Mouse (Mus musculus): Measurements from ENCODE around the gene Mettl8.
A peak's percentile ranks its signal among the peaks of the same experiment; 100 is the strongest.

The Mettl8 gene

DNA sequence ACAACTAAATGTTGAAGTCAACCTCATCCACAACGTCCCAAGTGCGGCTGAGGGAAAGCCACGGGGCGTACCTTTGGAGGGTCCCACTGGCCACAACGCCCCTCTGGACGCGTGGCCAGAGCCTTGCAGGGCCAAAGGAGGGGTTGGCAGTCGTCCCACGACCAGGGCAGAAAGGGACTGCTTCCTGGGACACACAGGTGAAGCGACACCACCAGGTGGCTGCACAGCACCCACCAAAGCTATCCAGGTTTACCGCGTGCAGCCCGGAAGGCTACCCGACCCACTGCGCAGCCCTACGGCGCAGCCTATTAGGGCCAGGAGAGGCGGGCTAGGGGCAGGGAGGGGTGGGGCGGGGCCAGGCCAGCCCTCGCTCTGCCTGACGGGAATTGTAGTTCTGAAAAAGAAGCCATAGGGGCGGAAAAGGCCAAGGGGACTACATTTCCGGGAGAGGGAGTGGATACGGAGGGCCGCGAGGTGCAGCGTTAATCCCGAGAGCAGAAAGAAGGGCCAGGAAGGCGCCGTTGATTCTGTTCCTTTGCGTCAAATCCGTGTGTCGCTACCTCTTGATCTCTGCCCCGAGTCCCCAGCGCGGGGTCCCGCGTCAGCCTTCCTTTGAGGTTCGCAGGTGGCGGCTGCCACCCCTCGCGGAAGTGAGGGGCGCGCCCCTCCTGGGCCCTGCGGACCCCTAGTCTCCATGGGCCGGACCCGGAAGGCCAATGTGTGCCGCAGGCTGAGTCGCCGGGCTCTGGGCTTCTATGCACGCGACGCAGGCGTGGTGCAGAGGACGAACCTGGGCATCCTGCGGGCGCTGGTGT, at the start of gene Mettl8, which contains the start of gene Dcaf17:
Mettl8 (minus strand) TSS at position 284 of the 815 bp plus-strand sequence.
Dcaf17 (plus strand) TSS at position 29 of the 815 bp plus-strand sequence.
- DNase-seq: peak; percentile 92

DNA sequence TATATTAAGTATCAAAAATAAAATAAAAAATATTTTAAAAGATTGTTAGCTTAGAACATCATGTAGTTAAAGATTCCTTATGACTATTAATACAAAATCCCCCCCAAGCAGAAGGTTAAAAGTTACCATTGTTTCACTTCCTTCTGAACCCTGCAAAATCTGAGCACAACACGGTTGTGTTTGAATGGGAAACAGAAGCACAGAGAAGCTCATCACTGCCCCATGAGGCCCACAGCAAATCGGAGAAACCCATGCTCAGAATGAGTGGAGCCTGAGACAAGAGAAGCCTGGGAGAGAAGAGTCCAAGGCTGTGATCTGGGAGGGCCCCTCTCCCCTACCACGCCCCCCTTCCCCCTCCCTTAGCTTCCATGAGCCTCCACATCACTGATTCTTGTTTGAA, 49.3 kb upstream of the Mettl8 start:
- DNase-seq: no peak

DNA sequence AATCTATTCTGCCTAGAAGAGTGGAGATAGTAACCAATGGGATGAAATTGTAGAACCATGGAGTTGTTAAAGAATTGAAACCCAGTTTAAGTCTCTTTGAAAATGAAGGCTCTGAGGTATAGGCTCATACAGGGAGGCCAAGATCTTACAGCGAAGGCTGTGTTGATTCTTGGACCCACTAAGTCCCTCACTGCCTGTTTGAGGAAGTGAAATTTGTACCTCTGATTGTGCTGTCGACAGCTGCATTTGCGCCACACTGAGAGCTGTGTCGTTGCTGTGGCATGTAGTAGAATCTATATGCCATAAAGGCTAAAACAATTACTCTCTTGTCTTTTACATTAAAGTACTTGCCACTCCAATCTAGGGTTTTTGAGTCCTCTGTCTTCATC, 47.9 kb upstream of the Mettl8 start:
- no peak for DNase-seq

DNA sequence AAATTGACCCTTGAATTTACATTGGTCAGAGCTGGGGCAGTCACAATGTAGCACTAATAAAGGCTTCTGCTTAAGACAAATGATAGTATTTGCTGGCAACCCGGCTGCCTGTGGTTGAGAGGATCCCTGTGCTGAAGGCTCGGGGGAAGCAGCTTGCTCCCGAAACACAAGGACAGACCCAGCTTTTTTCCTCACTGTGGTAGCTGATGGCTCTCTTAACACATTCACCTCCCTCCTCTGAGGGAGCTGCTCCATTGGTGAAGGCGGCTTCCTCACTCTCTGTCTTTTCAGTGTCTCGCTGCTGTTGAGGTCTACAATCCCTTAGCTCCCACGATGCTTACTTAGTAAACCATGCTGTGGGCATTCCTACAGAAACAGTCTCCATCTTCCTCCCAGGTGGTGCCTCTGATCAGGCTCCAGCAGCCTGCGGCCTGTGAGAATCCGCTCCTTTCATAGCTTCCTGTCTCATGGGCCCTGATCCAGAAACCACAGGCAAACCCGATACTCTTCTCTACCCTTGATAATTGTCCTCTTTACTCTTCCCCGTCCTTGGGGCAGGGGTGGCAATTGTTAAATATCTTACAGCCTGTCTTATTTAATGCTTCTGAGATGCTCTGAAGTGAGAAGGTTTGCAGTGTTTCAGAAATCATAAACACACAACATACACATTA, 47.4 kb upstream of the Mettl8 start:
- DNase-seq: no peak

DNA sequence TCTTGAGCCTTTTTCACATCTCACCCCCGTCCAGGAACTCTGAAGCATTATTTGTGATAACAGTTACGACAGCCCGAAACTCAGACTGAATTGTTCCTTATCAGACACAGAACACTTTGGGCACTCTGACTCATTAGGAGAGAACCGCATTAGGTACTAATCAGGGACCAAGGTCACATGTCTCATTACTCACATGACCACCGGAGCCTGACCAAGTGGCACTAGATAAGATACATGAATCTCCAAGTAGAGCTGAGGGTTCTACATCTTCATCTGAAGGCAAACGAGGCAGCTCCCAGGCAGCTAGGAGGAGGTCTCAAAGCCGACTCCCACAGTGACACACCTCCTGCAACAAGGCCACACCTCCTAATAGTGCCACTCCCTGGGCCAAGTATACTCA, 40.8 kb upstream of the Mettl8 start:
- DNase-seq: no peak

DNA sequence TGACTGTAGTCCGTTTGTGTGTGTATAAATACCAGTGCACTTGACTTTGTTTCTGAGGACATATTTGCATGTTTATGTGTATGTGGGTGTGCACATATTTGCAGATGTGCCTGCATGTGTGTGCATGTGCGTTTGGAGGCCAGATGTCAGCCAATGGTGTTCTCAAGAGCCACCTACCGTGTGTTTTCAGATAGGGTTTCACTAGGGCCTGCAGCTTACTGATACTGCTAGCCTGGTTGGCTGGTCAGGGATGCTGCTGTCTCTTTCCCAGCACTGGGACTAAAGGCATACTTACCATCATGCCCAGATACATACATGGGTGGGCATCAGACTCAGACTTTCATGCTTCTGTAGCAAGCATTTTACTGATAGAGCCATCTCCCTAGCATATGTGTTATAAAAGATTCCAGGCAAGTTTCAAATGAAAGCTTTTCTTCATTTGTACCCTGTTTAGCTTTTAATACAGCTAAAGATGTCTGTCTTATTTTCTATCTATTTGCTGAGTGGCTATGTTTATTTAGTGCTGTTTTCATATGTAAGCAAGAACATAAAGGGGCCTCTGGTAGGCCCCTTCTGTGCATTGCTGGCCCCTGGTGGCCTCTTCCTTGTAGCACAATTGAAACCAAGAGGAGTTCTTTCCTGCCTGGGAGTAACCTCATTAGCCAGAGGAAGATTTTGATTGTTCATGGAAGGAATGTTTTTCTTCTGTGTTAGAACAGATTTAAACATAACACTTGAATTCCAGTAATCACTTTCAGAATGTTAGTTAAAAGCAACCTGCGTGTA, 35.5 kb upstream of the Mettl8 start:
- no peak for DNase-seq

DNA sequence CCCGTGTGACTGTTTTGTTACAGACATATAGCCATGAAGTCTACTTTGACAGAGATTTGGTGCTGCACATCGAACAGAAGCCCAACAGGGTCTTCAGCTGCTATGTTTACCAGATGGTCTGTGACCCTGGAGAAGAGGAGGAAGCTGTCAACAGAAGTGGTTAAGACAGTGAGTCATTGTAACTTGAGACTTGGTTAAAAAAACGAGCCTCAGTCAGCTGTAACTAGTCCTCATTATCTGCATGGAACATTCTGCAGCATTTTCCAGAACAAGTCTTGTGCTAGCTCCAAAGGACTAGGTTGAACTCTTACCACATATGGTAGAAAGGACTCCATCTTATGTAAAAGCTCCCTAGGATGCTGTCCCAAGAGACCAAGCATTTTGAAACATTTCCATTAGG, 34.4 kb upstream of the Mettl8 start:
- DNase-seq: no peak

DNA sequence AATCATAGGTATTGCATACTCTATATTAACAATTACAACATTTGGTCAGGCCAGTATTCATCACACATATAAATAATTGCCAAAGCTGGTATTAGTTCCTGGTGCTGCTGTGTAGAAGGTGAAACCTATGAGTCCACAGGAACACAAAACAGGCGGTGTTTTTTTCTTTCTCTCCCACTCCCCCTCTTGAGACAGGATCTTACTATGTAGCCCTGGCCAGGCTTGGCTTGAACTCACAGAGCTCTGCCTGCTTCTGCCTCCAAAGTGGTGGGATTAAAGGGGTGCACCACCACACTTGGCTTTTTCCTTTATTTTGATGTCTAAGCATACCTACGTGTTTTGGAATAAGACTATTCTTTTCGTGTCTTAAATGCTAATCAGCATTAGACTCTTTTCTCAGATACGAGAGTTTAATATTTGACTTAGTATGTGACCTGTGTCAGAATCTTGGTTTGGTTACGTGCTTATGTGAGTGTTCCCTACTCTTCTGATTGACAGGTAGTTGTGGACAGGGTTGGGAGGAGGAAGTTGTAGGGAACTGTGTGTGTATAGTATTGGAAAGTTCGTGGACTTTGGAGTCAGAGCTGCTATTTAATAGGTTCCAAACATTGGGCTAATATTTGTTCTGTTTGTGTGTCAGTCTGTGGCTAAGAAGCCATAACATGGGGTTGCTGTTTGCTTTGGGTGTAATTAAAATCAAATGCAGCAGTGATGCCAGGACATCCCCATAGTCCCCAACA, 28.2 kb upstream of the Mettl8 start:
- DNase-seq: no peak

DNA sequence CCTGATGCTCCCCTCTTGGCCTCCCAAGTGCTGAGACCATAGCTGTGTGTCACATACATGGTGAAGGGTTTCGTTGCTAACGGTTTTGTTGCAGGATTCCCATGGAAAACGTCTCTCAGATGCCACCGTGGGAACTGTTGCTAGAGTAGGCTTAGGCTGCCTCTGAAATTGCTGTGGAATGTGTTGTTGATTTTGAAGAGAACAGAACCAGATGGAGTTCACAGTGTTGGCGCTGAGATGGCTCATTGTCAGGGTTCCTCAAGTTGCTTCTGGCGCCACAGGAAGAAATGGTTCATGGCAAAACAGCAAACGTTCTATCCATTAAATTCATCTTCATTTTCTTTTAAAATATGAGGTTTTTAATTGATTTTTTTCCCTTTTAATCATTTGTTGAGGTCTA, 27.0 kb upstream of the Mettl8 start:
- DNase-seq: no peak

DNA sequence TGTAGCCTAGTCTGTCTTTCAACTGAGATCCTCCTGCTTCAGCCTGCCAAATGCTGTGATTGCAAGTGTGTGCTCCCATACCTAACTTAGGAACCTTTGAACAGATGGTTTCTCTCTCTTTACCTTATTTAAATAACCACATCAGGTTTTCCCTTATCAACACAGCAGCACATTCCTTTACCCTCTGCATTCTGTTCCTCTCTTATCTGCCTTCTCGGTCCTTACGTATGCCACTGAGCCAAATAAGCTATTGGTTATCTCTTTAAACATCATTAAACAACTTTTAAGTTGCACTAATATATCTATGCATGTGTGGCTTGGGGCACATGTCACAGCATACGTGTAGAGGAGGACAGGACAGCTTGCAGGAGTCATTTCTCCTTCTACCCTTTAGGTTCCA, 18.4 kb upstream of the Mettl8 start:
- DNase-seq: no peak

DNA sequence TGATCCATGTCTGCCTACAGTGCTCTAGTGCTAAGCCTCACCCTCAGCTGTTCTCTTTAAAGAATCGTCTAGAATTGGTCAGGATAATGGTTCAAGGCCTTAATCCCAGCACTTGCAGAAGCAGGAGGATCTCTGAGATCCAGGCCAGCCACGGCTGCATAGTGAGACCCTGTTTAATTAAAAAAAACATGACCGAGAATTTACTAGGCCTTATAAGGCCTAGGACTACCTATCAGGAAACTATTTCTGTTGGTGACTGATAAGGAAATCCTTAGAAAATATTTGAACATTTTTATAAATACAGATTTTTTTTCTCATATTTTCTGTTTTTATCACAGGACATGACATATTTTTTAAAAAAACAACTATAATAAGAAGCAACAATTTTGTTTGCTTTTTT, 17.9 kb upstream of the Mettl8 start:
- DNase-seq: no peak

DNA sequence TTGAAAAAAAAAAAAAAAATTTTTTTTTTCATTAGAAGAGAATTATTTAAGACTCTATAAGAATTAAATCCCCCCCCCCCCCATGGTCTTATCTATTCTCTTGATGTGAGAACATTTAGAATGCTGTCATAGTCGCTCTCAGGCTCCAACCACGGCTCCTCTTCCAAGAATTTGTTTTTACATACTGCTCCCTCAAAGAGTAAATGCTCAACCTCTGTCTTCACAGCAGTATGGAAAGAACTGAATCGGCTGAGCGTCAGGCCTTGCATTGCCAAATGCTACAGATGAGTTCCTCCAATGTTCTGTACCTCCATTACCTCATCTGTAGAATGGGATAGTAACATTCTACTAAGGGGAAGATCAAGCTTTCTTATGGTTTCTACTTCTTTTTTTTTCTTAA, 16.2 kb upstream of the Mettl8 start:
- no peak for DNase-seq

DNA sequence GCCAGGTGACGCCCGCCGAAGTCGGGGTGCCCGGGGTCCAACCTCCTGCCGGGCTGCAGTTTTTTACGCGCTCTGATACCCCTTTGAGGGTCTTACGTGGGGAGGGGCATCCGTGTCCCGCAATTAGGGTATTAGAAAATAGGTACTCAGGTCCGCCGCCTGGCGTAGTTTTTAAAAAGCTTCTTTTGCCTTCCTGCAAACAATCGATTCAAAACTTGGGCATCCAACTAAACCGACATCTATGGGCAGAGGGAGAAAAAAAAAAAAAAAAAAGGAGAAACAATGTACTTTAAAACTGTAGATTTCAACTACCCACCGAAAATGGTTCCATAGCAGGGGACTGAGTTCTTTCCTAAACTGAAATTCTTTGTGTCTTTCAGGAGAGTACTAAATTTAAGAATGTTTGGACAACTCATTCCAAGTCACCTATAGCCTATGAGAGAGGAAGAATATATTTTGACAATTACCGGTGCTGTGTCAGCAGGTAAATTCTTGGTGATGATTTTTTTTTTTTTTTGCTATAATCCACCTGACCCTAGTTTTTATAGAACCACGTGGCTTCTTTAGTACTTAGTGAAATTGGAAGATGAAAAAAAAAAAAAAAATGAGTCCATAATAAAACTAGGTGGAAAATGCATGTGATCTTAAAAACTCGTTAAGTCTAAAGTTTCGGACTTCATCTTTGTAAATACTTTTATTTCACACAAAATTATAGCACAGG, 892 bp upstream of the Mettl8 start:
- no peak for DNase-seq

DNA sequence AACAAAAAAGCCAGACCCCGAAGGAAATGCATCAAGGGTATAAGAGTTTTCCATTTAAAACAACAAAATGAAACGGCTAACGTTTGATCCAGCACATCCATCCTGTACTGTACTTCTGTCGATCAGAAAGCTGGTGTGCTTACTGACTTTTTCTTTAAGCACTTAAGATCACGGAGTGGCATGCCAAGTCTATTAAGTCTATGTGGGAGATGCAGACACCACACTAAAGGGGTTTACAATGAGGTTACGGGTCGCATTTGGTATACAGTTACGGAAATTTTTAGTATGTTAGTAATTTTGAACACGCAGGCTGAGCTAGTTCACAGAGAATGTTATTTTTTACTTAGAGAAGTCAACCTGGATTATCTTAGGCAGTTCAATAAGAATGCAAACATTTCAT, 667 bp downstream of the Mettl8 start:
- no peak for DNase-seq

DNA sequence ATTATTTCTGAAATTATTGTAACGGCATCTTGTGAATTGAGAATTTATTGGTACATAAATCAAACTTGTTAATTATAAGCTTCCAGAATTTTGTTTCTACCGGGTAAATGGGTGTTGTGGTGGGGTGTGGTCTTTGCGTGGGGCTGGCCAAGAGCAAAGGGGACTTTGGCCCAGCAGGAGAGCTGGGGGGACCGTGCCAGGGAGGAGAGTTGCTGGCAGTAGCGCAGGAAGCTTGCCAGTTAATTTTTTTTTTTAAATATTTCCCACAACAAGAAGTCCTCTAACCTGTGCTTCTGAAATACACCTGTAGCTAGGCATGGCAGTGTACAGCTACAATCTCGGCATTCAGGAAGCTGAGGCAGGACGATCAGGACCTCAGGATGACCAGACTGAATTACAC, 4.9 kb downstream of the Mettl8 start:
- no peak for DNase-seq

DNA sequence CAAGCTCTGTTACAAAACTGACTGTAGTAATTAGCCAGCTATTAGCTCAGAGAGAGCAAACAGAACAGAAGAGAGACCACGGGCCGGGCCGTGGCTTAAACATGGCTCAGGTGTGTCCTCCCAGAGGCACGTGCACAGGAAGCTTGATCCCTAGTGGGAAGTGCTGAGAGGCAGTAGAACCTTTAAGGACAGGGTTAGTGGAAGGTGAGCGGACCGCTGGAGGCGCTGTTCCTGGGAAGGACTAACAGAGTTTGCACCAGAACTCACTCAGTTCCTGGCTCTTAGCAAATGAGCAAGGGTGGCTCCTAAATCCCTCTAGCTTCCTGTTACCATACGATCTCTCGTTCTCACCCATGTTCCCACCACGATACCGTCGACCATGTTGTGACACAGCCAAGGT, 6.5 kb downstream of the Mettl8 start:
- no peak for DNase-seq

DNA sequence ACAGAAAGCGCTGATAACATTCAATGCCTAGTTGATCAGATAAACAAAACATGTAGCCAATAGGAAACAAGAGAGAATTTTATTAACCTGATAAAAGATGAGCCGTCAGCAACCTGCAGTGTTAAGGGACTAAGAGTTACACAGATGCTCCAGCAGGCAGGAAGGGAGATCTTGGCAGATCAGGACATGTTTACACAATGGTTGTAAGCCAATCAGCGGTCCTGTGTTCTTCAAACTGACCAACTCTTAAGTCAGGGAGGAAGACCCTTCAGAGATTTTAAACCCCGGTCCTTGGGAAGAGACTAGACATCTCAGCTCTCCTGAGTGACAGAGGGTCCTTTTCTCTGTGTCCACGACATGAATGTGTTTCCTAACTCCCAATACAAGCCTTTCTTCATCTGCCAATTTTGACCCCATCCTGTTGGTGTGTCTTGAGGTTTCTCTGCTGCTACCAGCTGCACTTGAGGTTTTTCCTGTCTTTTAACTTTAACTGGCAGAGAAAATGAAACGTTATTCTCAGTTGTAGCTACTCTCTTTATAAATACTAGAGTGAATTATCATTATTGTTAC, 8.5 kb downstream of the Mettl8 start:
- DNase-seq: no peak

DNA sequence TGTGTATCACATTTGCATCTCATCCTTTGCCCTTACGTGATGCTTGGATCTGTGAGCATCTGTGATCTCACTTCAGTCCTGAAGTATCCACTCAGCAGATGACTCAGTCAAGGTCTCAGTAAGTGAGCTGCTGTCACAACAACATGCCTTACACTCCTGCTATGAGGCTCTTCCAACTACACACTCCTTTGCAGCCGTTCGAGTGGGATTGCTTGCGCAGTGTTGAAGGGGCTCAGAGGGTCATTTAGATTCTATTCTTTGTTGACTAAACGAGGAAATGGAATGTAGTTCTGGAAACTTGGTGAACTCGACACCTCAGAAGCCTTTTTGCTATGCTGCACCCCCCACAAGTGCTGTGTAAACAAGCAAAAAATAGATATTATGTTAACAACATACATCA, 9.2 kb downstream of the Mettl8 start:
- no peak for DNase-seq

DNA sequence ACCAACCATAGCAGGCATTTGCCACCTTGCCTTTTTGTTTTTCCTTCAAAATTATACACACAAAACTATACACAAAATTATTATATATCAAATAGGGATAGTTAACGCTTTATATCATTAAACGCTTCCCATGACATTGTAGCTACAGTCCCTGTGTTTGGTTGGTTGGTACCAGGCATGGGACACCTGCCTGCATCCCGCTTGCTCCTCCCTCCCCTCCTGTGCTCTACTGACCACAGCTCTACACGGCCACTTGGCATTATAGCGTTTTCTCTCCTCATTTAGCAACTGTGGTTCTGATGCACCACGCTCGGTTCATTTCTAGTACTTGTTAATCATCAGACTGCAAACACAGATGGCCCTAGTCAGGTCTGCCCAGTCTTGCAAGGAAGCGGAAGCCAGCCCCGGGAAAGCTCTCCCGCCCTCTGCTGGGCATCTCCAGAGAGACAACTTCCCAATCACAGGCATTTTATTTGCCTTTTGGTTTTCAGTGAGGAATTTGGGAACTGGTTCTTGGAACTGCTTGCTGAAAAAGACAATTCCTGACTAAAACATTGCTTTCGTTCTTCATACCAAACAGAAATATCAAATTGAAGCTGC, 15.8 kb downstream of the Mettl8 start:
- peak; percentile 85 for DNase-seq

DNA sequence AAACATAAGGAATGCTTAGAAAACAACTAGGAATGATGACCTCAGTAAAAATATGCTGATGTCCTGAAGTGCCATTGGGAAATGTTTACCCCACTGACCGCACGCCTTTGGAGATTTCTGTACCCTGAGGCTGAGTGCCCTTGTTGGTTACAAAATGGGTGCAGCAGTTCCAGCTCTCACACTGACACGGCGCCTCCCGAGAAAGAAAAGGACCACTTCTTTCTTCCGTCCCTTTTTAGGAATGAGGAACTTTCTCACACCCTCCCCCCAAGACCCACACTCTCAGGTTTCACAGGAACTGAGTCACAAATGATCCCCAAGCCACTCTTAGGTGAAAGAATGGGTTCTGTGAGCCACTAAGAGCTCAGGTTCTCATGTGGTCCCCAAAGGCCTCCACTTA, 17.9 kb downstream of the Mettl8 start:
- DNase-seq: no peak

DNA sequence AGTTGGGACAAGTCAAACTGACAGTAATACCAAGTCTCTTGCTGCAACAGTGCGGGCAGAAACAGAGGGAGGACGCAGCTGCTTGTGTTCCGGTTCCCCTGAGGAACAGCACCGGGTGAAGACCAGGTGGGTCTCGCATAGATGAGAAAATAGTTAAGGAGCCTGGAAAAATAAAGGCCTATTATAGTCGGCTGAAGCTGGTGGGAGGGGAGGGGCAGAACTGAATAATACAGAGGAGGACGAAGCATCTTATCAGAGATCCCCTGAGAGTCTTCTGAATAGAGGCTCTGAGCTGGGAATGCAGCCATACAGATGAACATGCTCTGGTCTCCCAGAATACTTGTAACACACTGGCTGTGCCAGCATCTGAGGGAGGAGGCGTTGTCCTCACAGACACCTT, 21.4 kb downstream of the Mettl8 start:
- DNase-seq: no peak

DNA sequence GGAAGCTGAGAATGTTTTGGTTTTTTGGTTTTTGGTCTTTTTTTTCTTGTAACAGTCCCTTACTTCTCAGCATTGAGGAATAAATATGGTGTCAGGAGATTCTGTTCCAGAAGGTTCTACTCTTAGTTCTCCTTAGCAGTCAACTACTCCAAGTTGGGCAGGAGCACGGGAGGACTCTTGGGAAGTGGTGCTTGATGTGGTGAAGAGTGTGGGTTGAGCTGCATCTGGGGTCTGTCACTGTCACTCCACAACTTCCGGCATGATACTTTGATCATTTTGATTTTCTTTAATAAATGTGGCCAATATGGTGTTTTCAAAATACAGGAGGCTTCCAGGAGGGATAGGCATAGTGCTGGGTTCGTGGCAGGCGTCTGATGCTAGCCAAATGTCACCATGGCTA, 22.4 kb downstream of the Mettl8 start:
- DNase-seq: no peak

Measured in right cerebral cortex, postnatal 14 days (tissue).